Mouse (Mus musculus) frontal cortex, postnatal 36 days (tissue): ENCODE data around the gene Npas3.

ENCODE experiments used
- DNase-seq, 2 experiments: peaks; one replicate each; pipeline ENCODE4 v3.0.0; 2022; ENCODE audit warnings: low spot score in 2 of 2

The Npas3 gene

DNA sequence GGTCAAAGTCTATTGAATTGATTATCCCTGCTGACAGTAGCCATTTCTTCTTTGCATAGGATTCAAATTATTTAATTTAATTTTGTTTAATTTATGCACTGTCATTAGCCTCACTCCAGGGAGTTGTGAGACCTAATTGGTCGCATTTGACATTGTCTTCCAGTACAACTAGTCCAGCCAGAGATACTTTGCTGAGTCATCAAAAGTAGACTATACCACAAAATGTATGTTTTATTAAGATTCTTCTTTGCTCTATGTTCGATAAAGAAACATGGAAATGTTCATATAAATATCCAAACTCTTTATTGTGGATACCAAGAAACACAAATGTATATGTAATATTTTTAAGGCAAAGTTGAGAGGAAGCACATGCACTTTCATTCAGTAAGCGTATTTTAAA lies 446.8 kb downstream of the Npas3 start:
- DNase-seq: no peak

DNA sequence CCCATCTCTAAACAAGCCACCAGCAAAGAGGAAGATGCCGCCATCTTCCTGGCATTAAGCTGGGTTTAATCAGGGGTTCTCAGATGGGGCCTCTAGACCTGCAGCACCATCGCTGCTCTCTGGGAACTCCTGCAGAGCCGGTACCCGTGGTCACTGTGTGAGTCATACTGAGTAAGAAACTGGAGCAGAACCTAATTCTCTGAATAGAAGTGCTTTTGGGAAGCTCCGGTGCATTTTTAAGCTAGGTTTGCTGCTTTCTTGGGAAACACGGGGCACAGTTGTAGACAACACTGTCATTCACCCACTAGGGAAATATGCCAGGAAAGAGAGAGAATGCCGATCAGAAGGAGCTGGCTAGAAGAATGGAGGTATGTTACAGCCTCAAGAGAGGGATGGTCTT lies 449.2 kb downstream of the Npas3 start:
- no peak for DNase-seq

DNA sequence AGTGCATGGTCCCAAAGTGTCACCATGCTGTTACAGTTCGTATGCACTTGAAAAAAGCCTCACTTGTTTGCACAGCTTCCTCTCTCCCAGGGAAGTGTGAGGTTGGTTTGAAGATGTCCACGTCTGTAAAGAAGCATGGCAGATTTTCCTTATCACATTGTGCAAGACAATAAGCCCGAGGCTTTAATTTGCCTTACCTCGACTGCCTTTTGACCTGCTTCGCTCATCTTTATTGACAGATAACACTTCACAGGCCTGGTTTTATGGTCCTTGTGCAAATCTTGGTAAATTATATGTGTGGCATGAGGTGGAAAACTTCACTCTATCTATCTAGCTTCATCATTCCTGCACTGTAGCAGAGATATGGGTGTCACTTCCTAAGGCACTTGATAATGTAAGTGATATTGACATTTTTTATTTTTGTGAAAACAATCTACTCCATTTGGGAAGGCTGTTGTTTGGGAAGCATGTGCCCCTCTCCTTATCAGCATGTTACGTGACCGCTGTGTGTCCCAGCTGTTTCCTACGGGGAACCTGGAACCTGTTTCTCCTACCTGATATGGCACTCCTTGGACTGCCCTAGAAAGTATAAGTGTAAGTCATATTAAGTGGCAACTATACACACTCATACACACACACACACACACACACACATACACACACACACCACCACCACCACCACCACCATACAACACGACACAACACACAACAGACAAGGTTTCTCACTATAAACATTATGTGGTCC lies 450.2 kb downstream of the Npas3 start:
- DNase-seq: no peak

DNA sequence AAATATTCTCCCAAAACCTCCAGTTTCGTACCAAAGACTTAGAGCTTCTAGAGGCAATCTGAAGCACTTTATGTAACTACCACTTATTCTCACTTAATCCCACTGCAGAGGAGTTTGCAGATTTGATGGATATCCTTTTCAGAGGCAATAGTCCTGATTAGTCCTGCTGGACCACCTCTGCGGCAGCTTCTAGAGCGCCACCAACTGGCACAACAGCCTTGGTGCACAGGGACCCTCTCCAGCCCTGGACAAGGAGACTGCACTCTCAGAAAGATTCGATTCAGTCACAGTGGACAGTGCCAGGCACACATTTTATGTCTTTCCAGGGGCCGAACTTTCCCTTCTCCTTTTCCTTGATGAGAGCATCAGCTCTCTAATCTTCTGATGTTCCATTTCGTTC lies 471.4 kb downstream of the Npas3 start:
- peak in 1 of 2 experiments; percentile 5 for DNase-seq

DNA sequence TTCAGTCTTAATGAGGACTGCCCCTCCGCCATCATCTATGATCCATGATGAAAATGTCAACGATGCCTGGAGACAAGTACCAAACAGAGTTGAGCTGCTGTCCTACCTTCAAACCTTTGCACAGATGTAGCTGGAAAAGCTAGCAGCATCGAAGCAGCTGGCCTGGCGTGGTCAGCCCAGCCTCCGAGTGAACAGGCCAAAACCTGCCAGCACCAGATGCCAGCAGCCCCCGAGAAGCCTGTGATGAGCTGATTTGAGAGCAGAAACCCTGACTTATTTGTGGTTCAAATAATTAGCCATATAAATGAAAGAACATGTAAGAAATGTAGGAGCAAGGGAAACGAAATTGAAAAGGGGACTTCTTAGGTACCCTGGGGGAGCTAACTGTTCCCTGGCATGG lies 473.7 kb downstream of the Npas3 start:
- no peak for DNase-seq

DNA sequence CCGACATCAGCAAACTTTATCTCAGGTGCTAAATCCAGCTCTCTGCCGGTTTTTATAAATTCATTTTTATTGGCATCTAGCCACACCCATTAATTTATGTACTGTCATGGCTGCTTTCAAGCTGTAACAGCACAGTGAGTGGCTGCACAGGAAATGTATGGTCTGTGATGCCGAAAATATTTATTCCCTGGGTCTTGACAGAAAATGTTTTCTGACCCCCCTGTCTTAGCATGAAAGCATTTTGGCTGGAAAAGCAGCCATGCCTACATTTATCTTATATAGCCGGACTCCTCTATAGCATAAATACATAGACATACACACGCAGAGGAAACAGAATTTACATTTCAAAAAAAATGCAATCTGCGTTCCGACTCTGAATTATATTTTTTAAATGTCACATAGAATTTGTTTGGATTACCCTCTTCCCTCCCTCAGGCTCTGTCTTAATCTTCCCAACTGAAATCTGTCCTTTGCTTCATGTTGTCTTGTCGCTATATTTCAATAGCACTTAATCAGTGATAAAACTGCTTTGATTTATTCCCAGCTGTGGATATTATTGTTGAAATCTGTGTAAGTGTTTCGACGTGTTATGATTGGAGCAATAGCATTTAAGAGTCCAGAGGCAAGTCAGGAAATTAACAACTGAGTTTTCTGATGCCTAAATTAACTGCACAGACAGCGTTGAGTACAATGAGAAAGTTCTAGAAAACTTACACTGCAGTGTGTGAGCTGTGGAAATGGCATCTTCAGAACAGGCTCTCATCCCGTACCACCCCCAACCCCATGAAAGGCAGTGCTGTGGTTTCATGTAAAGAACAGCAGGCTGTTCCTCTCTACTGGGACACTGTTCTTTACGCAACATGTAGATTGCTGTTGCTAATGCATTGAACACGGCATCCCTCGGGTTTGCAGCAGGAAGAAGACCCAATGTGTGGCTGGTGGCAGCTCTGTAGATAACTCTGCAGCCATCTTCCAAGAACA lies 474.5 kb downstream of the Npas3 start:
- no peak for DNase-seq

DNA sequence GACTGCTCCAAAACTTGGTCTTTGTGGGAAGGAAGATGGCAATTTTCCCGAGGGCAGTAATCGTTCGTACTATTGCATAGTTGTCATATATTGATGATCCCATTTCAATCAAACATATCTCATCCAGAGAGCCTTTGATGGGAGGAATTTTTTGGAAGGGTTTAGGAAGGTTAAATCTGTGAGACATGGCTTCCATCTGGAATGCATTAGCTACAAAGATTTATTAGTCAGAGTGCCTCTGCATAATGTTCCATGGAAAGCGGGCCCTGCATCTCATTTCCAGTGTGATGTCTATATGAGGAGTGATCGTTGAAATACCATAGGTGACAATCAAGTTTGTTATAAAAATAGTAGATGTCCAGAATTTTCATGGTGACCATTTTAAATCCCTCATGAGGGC lies 480.8 kb downstream of the Npas3 start:
- no peak for DNase-seq

DNA sequence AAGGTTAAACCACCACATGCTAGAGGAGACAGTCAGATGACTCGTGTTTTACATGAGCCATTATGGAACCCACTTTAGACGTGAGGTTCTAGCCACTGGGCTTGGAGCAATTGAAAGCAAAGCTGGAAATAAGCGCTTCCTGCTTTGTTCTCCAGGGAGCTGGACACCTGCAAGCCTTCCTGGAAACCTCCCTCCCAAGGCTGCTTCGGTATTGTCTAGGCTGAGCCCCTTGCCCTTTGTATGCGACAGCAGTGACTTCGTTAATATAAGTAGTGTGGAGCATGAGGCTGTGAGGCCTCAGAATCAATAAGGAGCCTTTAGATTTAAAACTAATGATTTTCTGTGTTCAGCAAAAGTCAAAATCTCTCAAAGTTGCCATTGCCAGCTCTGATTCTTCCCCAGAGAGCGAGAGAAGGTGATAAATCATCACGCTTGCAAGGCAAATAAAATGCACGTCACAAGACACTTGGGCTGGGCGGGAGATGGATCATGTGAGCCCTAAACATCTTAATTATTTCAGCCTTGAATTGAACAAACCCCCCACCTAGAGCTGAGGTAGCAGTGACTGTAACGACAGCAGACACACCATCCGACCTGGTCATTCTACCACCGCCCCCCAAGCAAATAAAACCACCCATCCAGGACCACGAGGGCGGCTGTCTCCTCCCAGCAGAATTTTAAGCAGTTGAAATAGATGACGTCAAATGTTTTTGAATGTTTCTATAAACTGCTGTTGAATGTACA lies 490.2 kb downstream of the Npas3 start:
- no peak for DNase-seq

DNA sequence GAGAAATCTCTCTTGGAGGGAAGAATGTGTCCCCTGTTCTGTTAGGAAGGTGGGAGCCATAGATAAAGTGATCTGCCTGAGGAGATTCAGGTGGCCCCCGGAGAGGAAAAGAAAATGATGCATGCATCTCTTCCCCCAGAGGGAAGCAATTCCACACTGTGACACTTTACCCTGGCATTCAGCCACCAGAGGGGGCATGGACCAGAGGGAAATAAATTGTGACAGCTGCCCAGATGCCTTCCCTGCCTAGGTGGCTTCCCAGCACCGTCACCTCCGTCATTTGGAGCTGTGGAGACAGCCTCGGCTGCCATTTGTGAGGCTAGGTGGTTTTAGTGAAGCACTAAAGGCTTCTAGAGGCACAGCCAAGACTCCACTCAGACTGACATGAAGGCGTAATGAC lies 498.2 kb downstream of the Npas3 start:
- no peak for DNase-seq

DNA sequence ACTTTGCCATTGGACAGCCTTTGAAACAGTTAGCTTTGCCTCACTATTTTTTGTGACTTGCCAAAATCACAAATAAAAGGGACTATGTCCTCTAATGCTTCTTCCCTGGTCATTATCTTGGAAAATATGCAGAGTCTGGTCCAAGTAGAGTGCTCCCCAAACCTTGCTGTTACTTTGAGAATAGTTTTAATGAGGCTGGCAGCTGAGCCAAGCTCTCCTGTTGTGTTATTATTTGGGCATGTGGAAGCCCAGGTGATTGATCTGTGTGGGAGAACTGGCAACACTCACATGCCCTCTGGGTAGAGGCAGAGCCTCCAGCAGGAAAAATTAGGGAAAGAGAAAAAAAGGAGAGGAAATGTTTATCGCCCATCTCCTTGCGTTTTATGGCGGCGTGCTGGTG lies 500.9 kb downstream of the Npas3 start:
- DNase-seq: peak in 1 of 2 experiments; percentile 46

DNA sequence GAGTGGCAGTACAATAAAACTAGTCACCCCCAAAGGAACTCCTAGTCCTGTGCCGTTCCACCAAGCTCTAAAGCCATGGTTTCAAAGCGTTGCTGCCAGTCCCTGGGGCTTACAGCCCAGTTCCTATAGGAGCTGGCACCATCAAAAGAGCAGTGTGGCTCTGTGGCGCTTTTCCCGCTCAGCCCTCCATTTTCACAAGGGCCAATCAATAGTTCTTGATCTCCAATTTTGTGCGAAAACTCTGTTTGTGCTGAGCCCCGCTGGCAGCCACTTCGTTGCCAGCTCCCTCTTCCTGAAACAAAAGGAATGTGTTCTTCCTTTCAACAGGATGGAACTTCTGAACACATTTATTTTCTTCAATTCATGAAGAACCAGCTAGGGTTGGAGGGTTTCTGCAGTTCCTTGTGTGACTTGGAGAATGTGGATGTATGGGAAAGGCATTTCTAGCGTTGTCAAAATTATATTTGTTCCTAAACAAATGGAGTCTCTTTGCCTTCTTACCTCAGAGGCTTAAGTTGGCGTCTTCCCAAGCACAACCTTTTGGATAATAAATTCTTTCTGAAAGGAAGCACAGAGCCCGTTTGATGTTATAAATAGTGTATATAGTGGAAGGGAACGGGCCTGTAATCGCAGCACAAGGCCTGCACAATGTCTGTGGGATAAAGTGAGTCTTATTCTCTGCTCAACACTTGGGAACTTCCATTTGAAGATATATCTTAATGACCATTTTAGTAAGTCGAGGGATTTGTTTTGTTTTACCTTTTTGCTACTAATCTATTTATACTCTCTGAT lies 504.0 kb downstream of the Npas3 start:
- no peak for DNase-seq

DNA sequence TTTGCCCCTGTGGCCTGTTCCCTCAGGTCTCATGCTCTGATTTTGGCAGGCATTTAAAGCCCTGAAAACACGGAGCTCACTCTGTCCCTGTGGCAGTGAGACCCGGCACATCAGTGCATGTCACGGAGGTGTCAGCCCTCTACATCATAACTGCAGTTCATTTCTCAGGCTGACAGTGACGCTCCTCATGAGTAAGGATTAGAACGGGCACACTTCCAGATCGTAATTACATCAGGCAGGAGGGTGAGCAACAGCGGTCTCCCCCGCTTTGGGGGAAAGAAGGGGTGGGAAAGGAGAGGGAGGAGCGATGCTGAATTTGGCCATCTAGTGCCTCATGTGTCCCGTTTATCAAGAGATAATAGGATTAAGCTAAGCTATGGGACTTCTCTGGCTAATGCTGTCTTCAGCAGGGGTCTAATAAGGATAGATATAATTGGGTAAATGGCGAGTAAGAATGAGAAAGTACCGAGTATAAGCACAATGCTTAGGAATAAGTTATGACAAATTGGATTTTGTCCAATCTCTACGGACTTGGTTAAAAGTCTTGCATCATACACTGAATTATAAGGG lies 505.0 kb downstream of the Npas3 start:
- DNase-seq: no peak

DNA sequence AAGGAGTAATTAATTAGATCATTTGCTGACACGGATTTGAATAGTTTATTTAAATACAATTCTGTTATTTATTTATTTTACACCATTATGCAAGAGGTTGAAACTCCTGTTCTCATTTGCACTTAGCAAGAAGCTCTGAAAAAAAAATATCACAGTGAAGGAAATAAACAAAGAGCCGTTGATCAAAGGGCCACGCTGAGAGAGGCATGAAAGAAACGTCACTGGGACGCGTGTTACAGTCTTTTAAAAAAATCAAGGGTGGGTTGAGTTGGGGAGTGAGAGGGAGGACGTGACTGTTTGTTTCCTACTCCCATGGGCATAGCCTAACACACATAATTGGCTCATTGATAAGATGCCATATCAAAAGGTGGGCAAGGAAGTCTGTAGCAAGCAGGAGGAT lies 505.8 kb downstream of the Npas3 start:
- no peak for DNase-seq

DNA sequence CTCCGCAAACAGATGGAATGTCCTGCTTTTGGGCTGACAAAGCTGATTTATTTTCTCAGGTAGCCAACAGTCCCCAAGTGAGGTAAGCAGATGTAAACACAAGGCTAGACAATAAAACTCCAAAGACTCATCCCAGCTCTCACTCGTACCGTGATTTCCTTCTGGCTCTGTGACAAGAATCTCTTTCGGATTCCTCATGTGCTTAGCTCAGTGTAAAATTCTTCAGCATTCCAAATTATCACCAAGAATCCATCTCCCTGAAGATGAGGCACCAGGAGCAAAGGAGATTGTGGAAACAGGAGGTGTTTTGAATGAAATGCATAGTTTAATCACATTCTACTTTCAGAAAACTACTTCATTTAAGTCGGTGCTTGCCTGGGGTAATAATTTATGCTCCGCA lies 509.2 kb downstream of the Npas3 start:
- no peak for DNase-seq

DNA sequence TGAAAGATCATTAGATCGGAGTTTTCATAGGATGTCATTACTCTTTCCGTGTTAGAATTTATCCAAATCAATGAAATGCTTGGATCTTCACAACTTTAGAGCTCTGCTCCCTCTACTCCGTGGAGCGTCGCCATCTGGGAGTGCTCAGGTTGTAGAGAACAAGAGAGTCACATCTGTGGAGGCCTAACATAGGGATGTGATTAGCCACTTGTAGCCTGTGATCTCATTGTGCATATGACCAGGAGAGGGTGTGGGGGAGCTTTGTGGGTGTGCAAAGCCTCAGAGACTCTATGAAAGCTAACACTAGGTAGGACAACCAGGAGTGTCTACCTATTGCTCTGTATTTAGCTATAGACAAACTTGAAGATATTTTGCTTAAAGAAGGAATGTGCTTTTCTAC lies 509.9 kb downstream of the Npas3 start:
- DNase-seq: no peak

DNA sequence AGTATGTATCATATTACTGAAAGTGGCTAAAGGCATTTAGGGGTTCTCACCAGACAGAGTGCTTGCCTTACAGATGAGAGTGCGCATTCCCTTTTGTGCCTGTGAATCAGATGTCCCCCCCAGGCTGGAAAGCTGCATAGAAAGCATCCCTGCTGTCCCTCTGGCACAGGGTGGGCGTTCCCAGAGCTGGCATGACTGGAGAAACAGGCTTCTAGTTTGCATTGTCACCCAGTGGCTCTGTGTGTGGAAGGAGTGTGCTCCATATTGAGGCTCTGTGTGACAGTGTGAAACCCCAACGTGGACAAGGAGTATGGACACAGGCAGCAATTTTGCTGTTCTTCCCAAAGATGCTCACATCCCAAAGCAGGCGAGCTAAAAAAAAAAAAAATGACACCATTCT lies 515.7 kb downstream of the Npas3 start:
- DNase-seq: no peak

DNA sequence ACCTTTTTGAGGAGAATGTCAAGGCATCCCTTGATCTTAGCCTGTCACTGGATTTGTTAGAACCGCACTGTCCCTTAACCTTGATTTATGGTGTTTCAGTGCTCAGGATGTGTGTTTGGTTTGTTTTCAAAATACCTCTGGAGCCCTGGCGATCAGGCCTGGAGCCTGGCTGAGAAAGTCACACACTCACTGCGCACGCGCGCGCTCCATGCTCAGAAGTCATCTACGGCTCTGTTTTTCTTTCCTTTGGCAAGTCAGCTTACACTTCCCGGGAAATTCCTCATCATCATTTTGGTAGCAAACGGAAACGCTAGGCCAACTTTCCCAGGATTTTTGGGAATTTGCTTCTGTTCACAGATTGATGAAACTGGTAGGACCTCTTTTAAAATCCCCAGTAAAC lies 519.9 kb downstream of the Npas3 start:
- DNase-seq: no peak

DNA sequence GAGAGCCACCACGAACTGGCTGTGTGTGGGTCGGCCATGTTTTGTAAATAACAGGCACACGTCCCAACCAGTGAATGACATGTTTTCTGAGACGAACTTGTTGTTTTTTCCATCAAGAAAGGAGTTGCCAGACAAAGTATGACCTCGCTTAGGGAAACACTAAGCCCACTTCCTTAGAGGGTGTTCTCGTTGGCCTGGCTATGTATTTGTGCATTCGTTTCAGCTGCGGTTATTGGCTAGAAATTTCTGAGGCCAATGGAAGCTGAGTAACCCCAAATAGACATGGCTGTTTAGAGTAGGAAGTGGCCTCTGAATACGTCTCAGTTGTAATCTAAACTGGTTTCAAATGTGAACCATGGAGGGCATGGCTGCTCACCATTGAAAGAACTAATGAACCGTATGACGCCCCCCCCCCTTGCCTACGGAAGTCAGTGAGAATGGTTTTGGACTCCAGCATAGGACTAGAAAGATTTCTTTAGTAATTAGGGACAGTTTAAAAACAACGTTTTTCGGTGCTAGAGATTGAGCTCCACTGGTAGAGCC lies 523.0 kb downstream of the Npas3 start:
- DNase-seq: no peak

DNA sequence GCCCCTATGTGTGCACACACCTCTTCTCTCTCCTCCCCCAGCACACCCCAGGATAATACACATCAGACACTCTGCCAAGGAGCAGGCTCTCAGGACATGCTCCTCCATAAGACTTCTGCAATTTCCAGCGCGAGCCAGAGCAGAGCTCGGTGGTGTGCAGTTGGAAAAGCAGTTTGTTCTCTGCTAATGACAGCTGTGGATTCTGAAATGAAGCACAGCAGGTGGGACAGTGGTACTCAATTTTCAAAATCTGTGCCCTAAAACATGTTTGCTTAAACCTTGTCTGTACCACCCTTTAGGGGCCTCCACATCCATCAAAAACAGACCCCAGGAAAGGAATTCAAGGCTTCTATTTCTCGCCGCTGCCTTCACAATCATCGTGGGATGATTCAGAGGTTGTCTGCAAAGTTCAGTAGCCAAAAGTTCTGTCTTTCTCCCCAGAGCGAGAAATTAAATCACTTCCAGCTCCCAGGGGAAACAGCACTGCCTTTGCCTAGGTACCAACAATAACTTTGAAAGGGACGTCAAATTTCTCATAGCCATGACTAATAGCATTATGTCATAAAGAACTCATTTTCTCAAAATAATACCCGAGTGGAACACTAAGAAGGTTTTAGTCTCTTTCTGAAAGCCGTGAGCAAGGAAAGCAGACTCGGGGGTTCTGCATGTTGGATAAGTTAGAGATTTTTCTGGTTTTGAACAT lies 533.5 kb downstream of the Npas3 start:
- no peak for DNase-seq

DNA sequence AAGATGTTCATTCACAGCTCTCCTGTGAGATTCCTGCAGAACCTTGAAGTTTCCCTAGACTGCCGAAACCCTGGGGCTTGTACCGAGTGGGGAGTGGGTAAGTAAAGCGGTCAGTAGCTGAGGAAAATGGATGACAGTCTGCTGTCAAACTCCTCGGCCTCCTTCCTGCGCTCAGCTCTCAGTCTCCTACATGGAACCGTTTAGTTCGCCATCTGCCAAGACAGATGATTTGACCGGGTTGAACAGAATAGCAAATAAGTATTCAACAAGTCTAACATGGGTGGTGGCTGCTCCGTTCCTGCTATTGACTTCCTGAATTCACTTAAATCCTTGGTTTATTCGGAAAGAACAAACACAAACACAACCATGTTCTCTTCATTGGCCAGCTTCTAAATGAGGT lies 541.0 kb downstream of the Npas3 start:
- DNase-seq: no peak
